Mouse (Mus musculus): ENCODE data around the gene Lrrc25. TPM values are rescaled to one million over a fixed set of nuclear protein-coding genes. Genes with fewer than 3 reads are reported as not detected.

The Lrrc25 gene
- polyA plus RNA-seq, 1 experiment: not detected

- TF ChIP-seq POLR2A (IDR thresholded peaks at IDR 0.05; ENCODE audit: insufficient read length, low read depth): no peak
- TF ChIP-seq CEBPB (IDR thresholded peaks at IDR 0.05; ENCODE audit: insufficient read depth, poor library complexity, severe bottlenecking): no peak
- TF ChIP-seq POLR2AphosphoS2 (IDR thresholded peaks at IDR 0.05; ENCODE audit: insufficient read length, low read depth): no peak
- TF ChIP-seq TCF12 (IDR thresholded peaks at IDR 0.05; ENCODE audit: insufficient read depth, poor library complexity, severe bottlenecking): no peak
- no peak for TF ChIP-seq SRF (IDR thresholded peaks at IDR 0.05; ENCODE audit: control insufficient read depth, insufficient read length, low read depth)
- TF ChIP-seq TCF3 (IDR thresholded peaks at IDR 0.05; ENCODE audit: insufficient read length, low read depth): no peak
- no peak for TF ChIP-seq REST (IDR thresholded peaks at IDR 0.05; ENCODE audit: insufficient read depth, insufficient read length)
- TF ChIP-seq MAX (IDR thresholded peaks at IDR 0.05; ENCODE audit: low read depth): no peak
- no peak for TF ChIP-seq USF1 (IDR thresholded peaks at IDR 0.05; ENCODE audit: low read depth)
- TF ChIP-seq E2F4 (IDR thresholded peaks at IDR 0.05; ENCODE audit: insufficient read depth): no peak
- TF ChIP-seq MYOD1 (IDR thresholded peaks at IDR 0.05; ENCODE audit: control insufficient read depth in 1 of 3, insufficient read length in 2 of 3, low read depth in 2 of 3): no peak
- Histone ChIP-seq H3K4me3 (no peak overlapping the region), H3K4me2 (ENCODE audit: low read depth) (peak overlapping the region; percentile 30), H3K27me3 (ENCODE audit: control insufficient read depth, insufficient read depth, insufficient read length) (no peaks in the 10 kb centered on the region), H3K36me3 (ENCODE audit: control insufficient read depth, insufficient read depth) (no peaks in the 10 kb centered on the region), H3ac (ENCODE audit: control insufficient read depth, insufficient read length) (no peak overlapping the region), H3K79me2 (ENCODE audit: control insufficient read depth, insufficient read depth) (no peaks in the 10 kb centered on the region)
These were observed 18.1 kb downstream of the Lrrc25 start for GRCm38 (mm10) chr8:70634066-70634465.

GRCm38 (mm10) chr8:70635527-70635926 lies 19.6 kb downstream of the Lrrc25 start:
- TF ChIP-seq MAX (IDR thresholded peaks at IDR 0.05; ENCODE audit: low read depth) (no peak), POLR2A (IDR thresholded peaks at IDR 0.05; ENCODE audit: insufficient read length, low read depth) (no peak), POLR2AphosphoS2 (IDR thresholded peaks at IDR 0.05; ENCODE audit: insufficient read length, low read depth) (no peak), MYOG (IDR thresholded peaks at IDR 0.05; ENCODE audit: control insufficient read depth in 1 of 3, insufficient read depth in 1 of 3, insufficient read length in 2 of 3, low read depth in 2 of 3) (no peak), TCF12 (IDR thresholded peaks at IDR 0.05; ENCODE audit: insufficient read depth, poor library complexity, severe bottlenecking) (no peak), E2F4 (IDR thresholded peaks at IDR 0.05; ENCODE audit: insufficient read depth) (no peak), SRF (IDR thresholded peaks at IDR 0.05; ENCODE audit: control insufficient read depth, insufficient read length, low read depth) (no peak), REST (IDR thresholded peaks at IDR 0.05; ENCODE audit: insufficient read depth, insufficient read length) (no peak)
- Histone ChIP-seq H3ac (ENCODE audit: control insufficient read depth, insufficient read length) (no peak overlapping the region), H3K27me3 (ENCODE audit: control insufficient read depth, insufficient read depth, insufficient read length) (no peaks in the 10 kb centered on the region)

GRCm38 (mm10) chr8:70636838-70637237 lies 20.9 kb downstream of the Lrrc25 start:
- TF ChIP-seq SRF (IDR thresholded peaks at IDR 0.05; ENCODE audit: control insufficient read depth, insufficient read length, low read depth): no peak
- TF ChIP-seq MYOG (IDR thresholded peaks at IDR 0.05; ENCODE audit: control insufficient read depth in 1 of 3, insufficient read depth in 1 of 3, insufficient read length in 2 of 3, low read depth in 2 of 3): no peak
- no peak for TF ChIP-seq CEBPB (IDR thresholded peaks at IDR 0.05; ENCODE audit: insufficient read depth, poor library complexity, severe bottlenecking)
- TF ChIP-seq MAX (IDR thresholded peaks at IDR 0.05; ENCODE audit: low read depth): no peak
- no peak for TF ChIP-seq POLR2AphosphoS2 (IDR thresholded peaks at IDR 0.05; ENCODE audit: insufficient read length, low read depth)
- TF ChIP-seq POLR2A (IDR thresholded peaks at IDR 0.05; ENCODE audit: insufficient read length, low read depth): no peak
- no peak for TF ChIP-seq USF1 (IDR thresholded peaks at IDR 0.05; ENCODE audit: low read depth)
- H3K36me3 ChIP-seq (ENCODE audit: control insufficient read depth, insufficient read depth): no peaks in the 10 kb centered on the region
- H3ac ChIP-seq (ENCODE audit: control insufficient read depth, insufficient read length): no peak overlapping the region
- H3K4me2 ChIP-seq (ENCODE audit: low read depth): no peak overlapping the region
- H3K79me2 ChIP-seq (ENCODE audit: control insufficient read depth, insufficient read depth): no peaks in the 10 kb centered on the region
- H3K4me3 ChIP-seq: no peak overlapping the region
- H3K27me3 ChIP-seq (ENCODE audit: control insufficient read depth, insufficient read depth, insufficient read length): no peaks in the 10 kb centered on the region

More at GRCm38 (mm10) chr8:70635527-70635926, 19.6 kb downstream of the Lrrc25 start:
- no peaks in the 10 kb centered on the region for H3K36me3 ChIP-seq (ENCODE audit: control insufficient read depth, insufficient read depth)
- no peak overlapping the region for H3K4me2 ChIP-seq (ENCODE audit: low read depth)
- H3K4me3 ChIP-seq: no peak overlapping the region
- H3K79me2 ChIP-seq (ENCODE audit: control insufficient read depth, insufficient read depth): no peaks in the 10 kb centered on the region

- Histone ChIP-seq H3K36me3 (ENCODE audit: control insufficient read depth, insufficient read depth) (no peaks in the 10 kb centered on the region), H3K27me3 (ENCODE audit: control insufficient read depth, insufficient read depth, insufficient read length) (no peaks in the 10 kb centered on the region), H3K4me3 (no peak overlapping the region), H3K79me2 (ENCODE audit: control insufficient read depth, insufficient read depth) (no peaks in the 10 kb centered on the region), H3ac (ENCODE audit: control insufficient read depth, insufficient read length) (no peak overlapping the region), H3K4me2 (ENCODE audit: low read depth) (no peak overlapping the region)
- no peak for TF ChIP-seq MYOG (IDR thresholded peaks at IDR 0.05; ENCODE audit: control insufficient read depth in 1 of 3, insufficient read depth in 1 of 3, insufficient read length in 2 of 3, low read depth in 2 of 3)
- no peak for TF ChIP-seq MAX (IDR thresholded peaks at IDR 0.05; ENCODE audit: low read depth)
- TF ChIP-seq POLR2AphosphoS2 (IDR thresholded peaks at IDR 0.05; ENCODE audit: insufficient read length, low read depth): no peak
- no peak for TF ChIP-seq SRF (IDR thresholded peaks at IDR 0.05; ENCODE audit: control insufficient read depth, insufficient read length, low read depth)
- no peak for TF ChIP-seq CEBPB (IDR thresholded peaks at IDR 0.05; ENCODE audit: insufficient read depth, poor library complexity, severe bottlenecking)
- no peak for TF ChIP-seq MYOD1 (IDR thresholded peaks at IDR 0.05; ENCODE audit: control insufficient read depth in 1 of 3, insufficient read length in 2 of 3, low read depth in 2 of 3)
- no peak for TF ChIP-seq TCF3 (IDR thresholded peaks at IDR 0.05; ENCODE audit: insufficient read length, low read depth)
- no peak for TF ChIP-seq E2F4 (IDR thresholded peaks at IDR 0.05; ENCODE audit: insufficient read depth)
- no peak for TF ChIP-seq POLR2A (IDR thresholded peaks at IDR 0.05; ENCODE audit: insufficient read length, low read depth)
- no peak for TF ChIP-seq USF1 (IDR thresholded peaks at IDR 0.05; ENCODE audit: low read depth)
- TF ChIP-seq TCF12 (IDR thresholded peaks at IDR 0.05; ENCODE audit: insufficient read depth, poor library complexity, severe bottlenecking): no peak
- TF ChIP-seq REST (IDR thresholded peaks at IDR 0.05; ENCODE audit: insufficient read depth, insufficient read length): no peak
These were observed 22.8 kb downstream of the Lrrc25 start for GRCm38 (mm10) chr8:70638752-70639151.

GRCm38 (mm10) chr8:70643019-70643418 lies 27.1 kb downstream of the Lrrc25 start:
- TF ChIP-seq TCF12 (IDR thresholded peaks at IDR 0.05; ENCODE audit: insufficient read depth, poor library complexity, severe bottlenecking) (no peak), MYOD1 (IDR thresholded peaks at IDR 0.05; ENCODE audit: control insufficient read depth in 1 of 3, insufficient read length in 2 of 3, low read depth in 2 of 3) (peak in 2 of 3 experiments; percentile 16 to 38), POLR2AphosphoS2 (IDR thresholded peaks at IDR 0.05; ENCODE audit: insufficient read length, low read depth) (no peak), REST (IDR thresholded peaks at IDR 0.05; ENCODE audit: insufficient read depth, insufficient read length) (no peak), POLR2A (IDR thresholded peaks at IDR 0.05; ENCODE audit: insufficient read length, low read depth) (no peak), SRF (IDR thresholded peaks at IDR 0.05; ENCODE audit: control insufficient read depth, insufficient read length, low read depth) (no peak), E2F4 (IDR thresholded peaks at IDR 0.05; ENCODE audit: insufficient read depth) (no peak), TCF3 (IDR thresholded peaks at IDR 0.05; ENCODE audit: insufficient read length, low read depth) (no peak), MAX (IDR thresholded peaks at IDR 0.05; ENCODE audit: low read depth) (no peak), MYOG (IDR thresholded peaks at IDR 0.05; ENCODE audit: control insufficient read depth in 1 of 3, insufficient read depth in 1 of 3, insufficient read length in 2 of 3, low read depth in 2 of 3) (peak in 1 of 3 experiments; percentile 56), USF1 (IDR thresholded peaks at IDR 0.05; ENCODE audit: low read depth) (peak; percentile 17), CEBPB (IDR thresholded peaks at IDR 0.05; ENCODE audit: insufficient read depth, poor library complexity, severe bottlenecking) (no peak)
- H3K4me3 ChIP-seq: no peak overlapping the region
- H3K36me3 ChIP-seq (ENCODE audit: control insufficient read depth, insufficient read depth): no peaks in the 10 kb centered on the region
- no peak overlapping the region for H3ac ChIP-seq (ENCODE audit: control insufficient read depth, insufficient read length)
- H3K27me3 ChIP-seq (ENCODE audit: control insufficient read depth, insufficient read depth, insufficient read length): no peaks in the 10 kb centered on the region
- H3K79me2 ChIP-seq (ENCODE audit: control insufficient read depth, insufficient read depth): no peaks in the 10 kb centered on the region
- peak overlapping the region; percentile 48 for H3K4me2 ChIP-seq (ENCODE audit: low read depth)

All from myocyte (in vitro differentiated cells).